Mouse (Mus musculus): ENCODE results near the gene Stum. TPM values are rescaled to one million over a fixed set of nuclear protein-coding genes. Genes with fewer than 3 reads are reported as not detected.

Stum gene
- polyA plus RNA-seq, 1 experiment from 2014 or later = 0.14 TPM

DNA sequence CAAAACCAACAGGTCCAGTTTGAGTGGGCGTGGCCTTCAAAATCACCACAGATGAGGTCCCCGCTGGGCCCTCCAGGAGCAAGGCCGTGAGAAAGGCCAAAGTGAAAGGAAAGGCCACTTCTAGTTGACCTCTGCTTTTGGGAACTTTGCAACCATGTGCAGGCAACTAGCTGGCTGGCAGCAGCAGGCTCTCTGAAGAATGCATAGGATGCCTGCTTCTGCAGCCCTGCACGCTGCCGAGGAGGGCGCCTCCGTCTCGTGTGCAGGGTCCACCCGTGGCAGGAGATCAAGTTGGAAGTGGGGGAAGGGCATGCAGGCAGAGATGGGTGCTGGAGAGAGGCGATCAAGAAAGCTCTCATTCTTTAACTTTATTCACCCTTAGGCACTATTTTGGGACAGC lies 1.3 kb downstream of the Stum start:
- no peak overlapping the region for H3K4me2 ChIP-seq
- ATAC-seq (replicated peaks; ENCODE audit: low FRiP score) (no peak), DNase-seq (ENCODE audit: low spot score) (no peak)
- H3K9me3 ChIP-seq (ENCODE audit: control insufficient read depth, low read length) = no peaks in the 10 kb centered on the region
- H3K4me1 ChIP-seq (replicated peaks; ENCODE audit: control insufficient read depth, insufficient read depth, low read length) = peaks cover 10% of the 10 kb centered on the region
- peaks cover 47% of the 10 kb centered on the region for H3K27me3 ChIP-seq (replicated peaks; ENCODE audit: control insufficient read depth, insufficient read depth, low read length)
- H3K9ac ChIP-seq (ENCODE audit: low read depth, low read length) = no peak overlapping the region
- no peaks in the 10 kb centered on the region for H3K36me3 ChIP-seq (ENCODE audit: control insufficient read depth, insufficient read depth, low read length)
- WGBS = 31% methylated on average over 10 of the region's 10 CpGs
- no peak overlapping the region for H3K27ac ChIP-seq (ENCODE audit: low read depth, low read length)
- no peak overlapping the region for H3K4me3 ChIP-seq (ENCODE audit: low read depth, low read length)

DNA sequence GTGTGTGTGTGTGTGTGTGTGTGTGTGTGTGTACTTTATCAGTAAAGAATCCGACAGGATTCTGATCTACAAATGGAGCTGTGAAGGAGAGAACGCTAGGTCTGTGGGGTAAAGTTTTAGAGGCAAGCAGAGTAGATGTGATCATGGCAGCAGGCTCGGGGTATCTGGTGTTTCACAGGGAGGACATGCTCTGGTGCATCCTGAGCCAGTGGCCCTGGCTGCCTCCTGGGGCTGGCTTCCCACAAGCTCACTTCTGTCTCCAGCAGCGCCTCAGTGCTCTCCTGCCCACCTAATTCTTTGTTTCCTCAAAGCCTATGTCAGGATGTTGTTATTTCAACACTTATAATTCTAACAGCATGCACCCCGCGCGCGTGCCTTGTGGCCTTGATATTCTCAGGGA lies 2.0 kb downstream of the Stum start:
- Histone ChIP-seq H3K27ac (ENCODE audit: low read depth, low read length) (no peak overlapping the region), H3K4me1 (replicated peaks; ENCODE audit: control insufficient read depth, insufficient read depth, low read length) (peaks cover 10% of the 10 kb centered on the region)
- 66% methylated on average over 8 of the region's 8 CpGs for WGBS

DNA sequence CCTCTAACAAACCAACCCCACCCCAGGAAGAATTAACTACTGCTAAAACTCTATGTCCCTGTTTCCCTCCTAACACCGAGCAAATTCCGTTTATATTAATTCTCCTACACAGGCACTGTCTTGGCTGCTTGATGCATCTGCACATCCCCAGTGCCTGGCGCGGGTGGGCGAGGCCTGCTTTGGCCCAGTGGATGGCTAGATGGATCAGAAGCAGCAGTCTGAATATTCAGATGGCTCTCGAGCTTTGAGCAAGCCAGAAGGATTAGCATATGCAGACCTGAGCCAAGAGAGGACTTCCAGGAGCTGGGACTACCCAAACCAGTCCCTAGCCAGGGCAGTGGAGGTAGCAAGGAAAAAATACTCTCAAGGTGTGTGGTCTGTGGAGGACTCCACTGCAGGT lies 3.0 kb downstream of the Stum start:
- peaks cover 10% of the 10 kb centered on the region for H3K4me1 ChIP-seq (replicated peaks; ENCODE audit: control insufficient read depth, insufficient read depth, low read length)
- no peak overlapping the region for H3K4me3 ChIP-seq (ENCODE audit: low read depth, low read length)
- H3K27me3 ChIP-seq (replicated peaks; ENCODE audit: control insufficient read depth, insufficient read depth, low read length) = peaks cover 41% of the 10 kb centered on the region
- 40% methylated on average over 6 of the region's 6 CpGs for WGBS
- H3K4me2 ChIP-seq = no peak overlapping the region
- no peaks in the 10 kb centered on the region for H3K9me3 ChIP-seq (ENCODE audit: control insufficient read depth, low read length)
- no peak for ATAC-seq (replicated peaks; ENCODE audit: low FRiP score)
- no peaks in the 10 kb centered on the region for H3K36me3 ChIP-seq (ENCODE audit: control insufficient read depth, insufficient read depth, low read length)
- H3K27ac ChIP-seq (ENCODE audit: low read depth, low read length) = no peak overlapping the region
- DNase-seq (ENCODE audit: low spot score) = no peak
- no peak overlapping the region for H3K9ac ChIP-seq (ENCODE audit: low read depth, low read length)

More for the DNA sequence above, 2.0 kb downstream of the Stum start:
- Histone ChIP-seq H3K36me3 (ENCODE audit: control insufficient read depth, insufficient read depth, low read length) (no peaks in the 10 kb centered on the region), H3K4me2 (no peak overlapping the region), H3K27me3 (replicated peaks; ENCODE audit: control insufficient read depth, insufficient read depth, low read length) (peaks cover 45% of the 10 kb centered on the region), H3K4me3 (ENCODE audit: low read depth, low read length) (no peak overlapping the region), H3K9me3 (ENCODE audit: control insufficient read depth, low read length) (no peaks in the 10 kb centered on the region), H3K9ac (ENCODE audit: low read depth, low read length) (no peak overlapping the region)
- ATAC-seq (replicated peaks; ENCODE audit: low FRiP score) (no peak), DNase-seq (ENCODE audit: low spot score) (no peak)

DNA sequence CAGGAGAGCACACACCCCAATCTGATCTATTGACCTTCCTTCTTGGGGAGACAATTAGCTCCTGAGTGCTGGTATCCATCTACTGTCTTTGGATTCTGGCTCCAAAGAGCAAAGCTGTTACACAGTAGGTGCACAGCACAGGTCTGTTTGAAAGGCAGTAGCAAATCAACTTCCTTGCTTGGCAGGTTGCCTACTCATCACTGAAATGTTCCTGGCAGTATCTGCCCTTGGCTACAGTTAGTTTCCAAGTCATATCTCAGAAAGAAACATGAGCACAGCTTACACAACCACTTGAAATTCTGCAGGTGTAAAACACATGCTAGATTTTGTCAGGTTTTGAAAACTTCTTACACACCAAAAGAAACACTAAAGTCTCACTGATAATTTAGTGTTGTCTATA lies 9.7 kb downstream of the Stum start:
- Histone ChIP-seq H3K4me1 (replicated peaks; ENCODE audit: control insufficient read depth, insufficient read depth, low read length) (no peaks in the 10 kb centered on the region), H3K27me3 (replicated peaks; ENCODE audit: control insufficient read depth, insufficient read depth, low read length) (no peaks in the 10 kb centered on the region), H3K27ac (ENCODE audit: low read depth, low read length) (no peak overlapping the region), H3K9me3 (ENCODE audit: control insufficient read depth, low read length) (no peaks in the 10 kb centered on the region), H3K9ac (ENCODE audit: low read depth, low read length) (no peak overlapping the region), H3K4me2 (no peak overlapping the region), H3K4me3 (ENCODE audit: low read depth, low read length) (no peak overlapping the region), H3K36me3 (ENCODE audit: control insufficient read depth, insufficient read depth, low read length) (no peaks in the 10 kb centered on the region)
- no peak for DNase-seq (ENCODE audit: low spot score)
- ATAC-seq (replicated peaks; ENCODE audit: low FRiP score) = no peak

DNA sequence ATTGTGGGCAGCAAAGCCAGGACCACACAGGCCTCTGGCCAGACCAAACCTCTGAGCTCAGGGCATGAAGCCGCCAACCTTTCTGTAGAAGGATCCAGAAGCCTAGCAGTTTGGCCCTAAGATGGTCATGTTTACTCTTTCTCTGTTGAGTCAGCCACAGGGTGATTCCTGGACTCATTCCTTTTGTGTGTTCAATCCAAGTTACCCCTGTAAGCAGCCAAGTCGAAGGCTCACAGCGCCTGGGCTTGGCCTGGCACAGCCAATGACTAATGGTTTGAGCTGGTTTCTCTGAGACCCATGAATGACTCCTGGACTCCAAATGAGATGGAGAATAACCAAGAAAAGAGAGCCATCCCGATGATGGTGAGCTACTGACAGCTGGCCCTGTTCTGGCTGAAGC lies 15.3 kb downstream of the Stum start:
- no peaks in the 10 kb centered on the region for H3K27me3 ChIP-seq (replicated peaks; ENCODE audit: control insufficient read depth, insufficient read depth, low read length)
- no peak overlapping the region for H3K27ac ChIP-seq (ENCODE audit: low read depth, low read length)
- no peak overlapping the region for H3K4me2 ChIP-seq
- no peak overlapping the region for H3K9ac ChIP-seq (ENCODE audit: low read depth, low read length)
- no peak overlapping the region for H3K4me3 ChIP-seq (ENCODE audit: low read depth, low read length)
- 83% methylated on average over 4 of the region's 4 CpGs for WGBS
- no peaks in the 10 kb centered on the region for H3K9me3 ChIP-seq (ENCODE audit: control insufficient read depth, low read length)
- H3K4me1 ChIP-seq (replicated peaks; ENCODE audit: control insufficient read depth, insufficient read depth, low read length) = no peaks in the 10 kb centered on the region
- no peaks in the 10 kb centered on the region for H3K36me3 ChIP-seq (ENCODE audit: control insufficient read depth, insufficient read depth, low read length)
- DNase-seq (ENCODE audit: low spot score) (no peak), ATAC-seq (replicated peaks; ENCODE audit: low FRiP score) (no peak)

GRCm38 (mm10) chr1:180465620-180466019 lies 17.7 kb downstream of the Stum start:
- no peaks in the 10 kb centered on the region for H3K4me1 ChIP-seq (replicated peaks; ENCODE audit: control insufficient read depth, insufficient read depth, low read length)
- WGBS = 72% methylated on average over 5 of the region's 5 CpGs
- H3K4me3 ChIP-seq (ENCODE audit: low read depth, low read length) = no peak overlapping the region
- H3K9ac ChIP-seq (ENCODE audit: low read depth, low read length) = no peak overlapping the region
- H3K4me2 ChIP-seq = no peak overlapping the region
- H3K27ac ChIP-seq (ENCODE audit: low read depth, low read length) = no peak overlapping the region
- ATAC-seq (replicated peaks; ENCODE audit: low FRiP score) (no peak), DNase-seq (ENCODE audit: low spot score) (no peak)
- no peaks in the 10 kb centered on the region for H3K27me3 ChIP-seq (replicated peaks; ENCODE audit: control insufficient read depth, insufficient read depth, low read length)
- H3K36me3 ChIP-seq (ENCODE audit: control insufficient read depth, insufficient read depth, low read length) = no peaks in the 10 kb centered on the region
- H3K9me3 ChIP-seq (ENCODE audit: control insufficient read depth, low read length) = no peaks in the 10 kb centered on the region

DNA sequence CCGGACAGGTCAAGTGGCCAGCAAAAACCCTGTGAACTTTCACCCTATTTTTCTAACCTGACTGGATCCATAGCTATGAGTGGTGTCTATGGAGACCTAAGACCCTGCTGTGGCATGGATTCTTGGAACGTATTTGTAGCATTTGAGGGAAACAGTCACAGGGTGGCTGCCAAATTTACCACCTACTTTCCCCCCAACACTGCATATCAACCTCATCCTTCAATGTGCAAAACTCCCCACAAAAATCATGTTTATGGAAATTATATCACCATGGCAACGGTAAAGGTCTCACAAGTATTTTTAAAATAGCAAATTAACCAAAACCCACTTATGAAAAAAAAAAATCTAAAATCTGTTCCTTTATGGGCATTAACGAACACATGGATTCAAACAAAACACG lies 18.9 kb downstream of the Stum start:
- Histone ChIP-seq H3K27me3 (replicated peaks; ENCODE audit: control insufficient read depth, insufficient read depth, low read length) (no peaks in the 10 kb centered on the region), H3K27ac (ENCODE audit: low read depth, low read length) (no peak overlapping the region), H3K4me1 (replicated peaks; ENCODE audit: control insufficient read depth, insufficient read depth, low read length) (no peaks in the 10 kb centered on the region), H3K9me3 (ENCODE audit: control insufficient read depth, low read length) (no peaks in the 10 kb centered on the region), H3K9ac (ENCODE audit: low read depth, low read length) (no peak overlapping the region), H3K4me2 (no peak overlapping the region), H3K4me3 (ENCODE audit: low read depth, low read length) (no peak overlapping the region), H3K36me3 (ENCODE audit: control insufficient read depth, insufficient read depth, low read length) (no peaks in the 10 kb centered on the region)
- WGBS = 82% methylated on average over 5 of the region's 5 CpGs
- DNase-seq (ENCODE audit: low spot score) (no peak), ATAC-seq (replicated peaks; ENCODE audit: low FRiP score) (no peak)

DNA sequence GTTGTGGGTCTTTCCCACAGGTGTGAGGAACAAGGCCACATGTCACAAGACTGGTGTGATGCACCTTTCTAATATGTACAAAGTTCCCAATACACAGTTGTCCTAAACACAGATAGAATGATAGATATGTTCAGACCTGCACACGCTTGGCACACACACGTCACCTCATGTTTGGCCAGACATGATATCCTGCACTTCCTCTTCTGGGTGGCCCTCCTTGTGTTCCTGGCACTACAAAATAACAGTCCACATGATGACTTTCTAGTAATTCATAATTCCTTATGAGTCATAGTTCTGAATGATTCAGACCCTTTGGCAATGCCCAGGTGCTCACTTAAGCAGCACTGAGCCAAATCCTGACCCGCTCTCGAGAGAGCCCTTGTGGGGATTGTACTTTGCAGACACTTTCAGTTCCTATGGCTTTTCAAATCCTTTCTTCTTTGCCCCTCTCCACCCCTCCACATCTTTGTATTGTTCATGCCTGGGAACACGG lies 20.3 kb downstream of the Stum start:
- ATAC-seq (replicated peaks; ENCODE audit: low FRiP score) (no peak), DNase-seq (ENCODE audit: low spot score) (no peak)
- WGBS = 82% methylated on average over 5 of the region's 5 CpGs
- H3K9ac ChIP-seq (ENCODE audit: low read depth, low read length) = no peak overlapping the region
- no peaks in the 10 kb centered on the region for H3K4me1 ChIP-seq (replicated peaks; ENCODE audit: control insufficient read depth, insufficient read depth, low read length)
- H3K9me3 ChIP-seq (ENCODE audit: control insufficient read depth, low read length) = no peaks in the 10 kb centered on the region
- H3K27ac ChIP-seq (ENCODE audit: low read depth, low read length) = no peak overlapping the region
- no peaks in the 10 kb centered on the region; the same call in 1 of the 2 replicates for H3K27me3 ChIP-seq (replicated peaks; ENCODE audit: control insufficient read depth, insufficient read depth, low read length)
- no peak overlapping the region for H3K4me3 ChIP-seq (ENCODE audit: low read depth, low read length)
- no peaks in the 10 kb centered on the region for H3K36me3 ChIP-seq (ENCODE audit: control insufficient read depth, insufficient read depth, low read length)
- H3K4me2 ChIP-seq = no peak overlapping the region

DNA sequence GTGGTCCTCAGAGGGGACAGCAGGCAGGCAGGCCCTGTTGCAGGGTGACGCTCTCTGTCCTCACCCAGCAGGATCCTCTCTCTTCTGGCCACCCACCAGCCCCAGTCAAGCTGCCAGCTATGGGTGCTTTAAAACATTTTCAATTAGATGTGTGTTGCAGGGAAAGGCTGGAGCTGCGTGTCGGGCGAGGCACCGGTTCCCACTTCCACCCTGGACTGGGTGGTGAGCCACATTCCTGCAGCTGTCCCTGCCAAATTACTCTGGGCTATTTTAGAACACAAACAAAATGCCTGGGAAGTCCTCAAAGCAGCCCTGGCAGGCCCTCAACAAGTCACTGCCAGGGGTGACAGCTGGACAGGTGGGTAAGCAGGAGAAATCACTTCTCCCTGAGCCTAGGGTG lies 20.9 kb downstream of the Stum start:
- no peaks in the 10 kb centered on the region for H3K36me3 ChIP-seq (ENCODE audit: control insufficient read depth, insufficient read depth, low read length)
- no peaks in the 10 kb centered on the region; the same call in 1 of the 2 replicates for H3K27me3 ChIP-seq (replicated peaks; ENCODE audit: control insufficient read depth, insufficient read depth, low read length)
- no peaks in the 10 kb centered on the region for H3K4me1 ChIP-seq (replicated peaks; ENCODE audit: control insufficient read depth, insufficient read depth, low read length)
- no peak overlapping the region for H3K4me3 ChIP-seq (ENCODE audit: low read depth, low read length)
- no peak for ATAC-seq (replicated peaks; ENCODE audit: low FRiP score)
- no peak overlapping the region for H3K27ac ChIP-seq (ENCODE audit: low read depth, low read length)
- no peak overlapping the region for H3K9ac ChIP-seq (ENCODE audit: low read depth, low read length)
- no peaks in the 10 kb centered on the region for H3K9me3 ChIP-seq (ENCODE audit: control insufficient read depth, low read length)
- no peak for DNase-seq (ENCODE audit: low spot score)
- no peak overlapping the region for H3K4me2 ChIP-seq
- WGBS = 94% methylated on average over 5 of the region's 5 CpGs

Measured in liver, embryonic 11.5 days (tissue).